Mouse (Mus musculus): ENCODE measurements around the gene Slc38a1. TPM values are rescaled to one million over a fixed set of nuclear protein-coding genes. Genes with fewer than 3 reads are reported as not detected.

Slc38a1 gene
- polyA plus RNA-seq, 1 experiment from 2014 or later, result 142 TPM

DNA sequence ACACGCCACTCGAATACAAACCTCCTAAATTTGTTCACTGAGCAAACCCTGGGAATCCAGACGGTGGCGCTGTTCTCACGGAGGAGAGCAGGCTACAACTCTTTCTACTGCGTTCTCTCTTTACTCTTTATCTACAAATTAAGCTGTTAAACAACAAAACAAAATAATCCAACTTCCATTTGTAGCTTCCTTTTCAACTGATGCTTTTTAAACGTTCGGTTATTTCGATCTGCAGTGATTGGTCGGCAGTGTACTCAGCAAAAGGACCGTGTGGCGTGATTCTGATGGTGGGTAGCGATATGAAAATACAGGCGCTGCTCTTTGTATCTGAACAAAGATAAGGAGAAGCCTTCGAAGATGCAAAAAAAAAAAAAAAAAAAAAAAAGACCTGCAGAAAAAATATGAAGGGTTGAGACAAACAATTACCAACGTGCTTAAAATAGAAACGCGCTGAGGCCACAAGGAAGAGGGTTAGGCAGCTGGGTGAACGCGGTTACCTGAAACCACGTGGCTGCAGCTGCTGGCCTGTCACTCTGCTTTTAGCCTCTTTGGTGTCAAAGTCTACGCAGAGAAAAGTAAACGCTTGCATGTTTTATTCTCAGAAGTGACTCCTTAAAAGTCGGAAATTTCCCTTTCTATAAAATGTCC, 99.4 kb downstream of the Slc38a1 start:
- Histone ChIP-seq H3K4me1 (peaks cover 13% of the 10 kb centered on the region), H3K27ac (no peak overlapping the region; the same call in 1 of the 2 replicates), H3K4me2 (peak overlapping the region; percentile 59), H3K4me3 (peak overlapping the region; percentile 38), H3K9ac (peak overlapping the region; percentile 58), H3K9me3 (replicated peaks) (no peaks in the 10 kb centered on the region), H3K27me3 (0 out of 2 replicates have a peak, but pooled peaks cover 3% of the 10 kb centered on the region), H3K36me3 (ENCODE audit: poor library complexity, severe bottlenecking) (no peaks in the 10 kb centered on the region)
- peak; percentile 50; the same call in 1 of the 2 replicates for ATAC-seq
- WGBS, result 3% methylated on average over 24 of the region's 24 CpGs

- ATAC-seq, result no peak; the same call in 1 of the 2 replicates
- H3K9me3 ChIP-seq (replicated peaks), result no peaks in the 10 kb centered on the region
Measured at GRCm38 (mm10) chr15:96542135-96542534, 100.6 kb downstream of the Slc38a1 start.

GRCm38 (mm10) chr15:96537272-96537671, 105.4 kb downstream of the Slc38a1 start:
- Histone ChIP-seq H3K9ac (no peak overlapping the region), H3K4me1 (no peaks in the 10 kb centered on the region), H3K9me3 (replicated peaks) (no peaks in the 10 kb centered on the region), H3K27me3 (no peaks in the 10 kb centered on the region), H3K4me3 (no peak overlapping the region), H3K36me3 (ENCODE audit: poor library complexity, severe bottlenecking) (no peaks in the 10 kb centered on the region), H3K27ac (no peak overlapping the region), H3K4me2 (no peak overlapping the region)
- 93% methylated on average over 11 of the region's 11 CpGs for WGBS
- ATAC-seq, result no peak

More at GRCm38 (mm10) chr15:96542135-96542534, 100.6 kb downstream of the Slc38a1 start:
- H3K4me1 ChIP-seq, result peaks cover 2% of the 10 kb centered on the region; the same call in 1 of the 2 replicates
- no peak overlapping the region for H3K27ac ChIP-seq
- H3K4me2 ChIP-seq, result no peak overlapping the region
- WGBS, result 68% methylated on average over 8 of the region's 8 CpGs
- H3K9ac ChIP-seq, result no peak overlapping the region
- H3K4me3 ChIP-seq, result no peak overlapping the region
- 0 out of 2 replicates have a peak, but pooled peaks cover 3% of the 10 kb centered on the region for H3K27me3 ChIP-seq
- no peaks in the 10 kb centered on the region for H3K36me3 ChIP-seq (ENCODE audit: poor library complexity, severe bottlenecking)

DNA sequence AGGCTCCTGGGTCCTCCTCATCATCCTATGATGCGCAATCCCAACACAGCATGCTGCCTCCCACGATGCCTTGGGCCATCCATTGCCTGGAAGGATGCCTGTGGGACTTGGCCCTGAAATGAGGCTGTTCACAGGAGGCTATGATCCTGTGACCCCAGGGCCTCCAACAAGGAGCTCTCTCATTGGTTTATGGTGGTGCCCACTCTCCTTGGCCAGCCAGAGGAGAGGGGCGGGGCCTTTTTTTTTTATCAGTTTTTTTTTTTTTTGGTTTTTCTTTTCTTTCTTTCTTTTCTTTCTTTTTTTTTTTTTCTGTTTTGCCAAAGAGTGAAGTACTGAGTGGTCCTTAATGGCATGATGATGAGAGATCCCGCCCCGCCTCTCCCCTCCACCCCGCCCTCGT, 106.3 kb downstream of the Slc38a1 start:
- Histone ChIP-seq H3K27ac (no peak overlapping the region), H3K4me3 (no peak overlapping the region), H3K4me2 (no peak overlapping the region), H3K4me1 (no peaks in the 10 kb centered on the region), H3K36me3 (ENCODE audit: poor library complexity, severe bottlenecking) (no peaks in the 10 kb centered on the region), H3K27me3 (no peaks in the 10 kb centered on the region), H3K9me3 (replicated peaks) (no peaks in the 10 kb centered on the region), H3K9ac (no peak overlapping the region)
- 94% methylated on average over 7 of the region's 7 CpGs for WGBS
- no peak for ATAC-seq

DNA sequence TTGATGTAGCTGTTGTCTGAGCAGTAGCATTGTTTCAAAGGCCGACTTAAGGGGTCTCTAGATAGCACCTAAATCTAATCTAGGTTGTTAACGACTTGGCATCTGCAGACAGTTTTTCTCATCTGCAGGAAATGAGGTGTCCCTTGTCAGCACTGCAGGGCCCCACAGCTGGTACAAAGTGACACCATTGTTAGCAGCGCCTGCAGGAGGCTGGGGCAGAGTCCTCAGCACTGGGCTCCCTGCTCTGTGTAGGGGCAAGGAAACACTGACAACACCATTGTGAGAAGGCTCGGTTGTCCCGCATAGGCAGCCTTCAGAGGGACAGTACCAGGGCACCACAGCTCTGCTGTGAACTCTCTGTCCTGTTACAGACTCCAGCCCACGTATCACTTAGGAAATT, 115.0 kb downstream of the Slc38a1 start:
- no peak for ATAC-seq
- H3K9ac ChIP-seq, result no peak overlapping the region
- H3K36me3 ChIP-seq (ENCODE audit: poor library complexity, severe bottlenecking), result no peaks in the 10 kb centered on the region
- H3K4me1 ChIP-seq, result no peaks in the 10 kb centered on the region
- 45% methylated on average over 6 of the region's 6 CpGs for WGBS
- H3K27ac ChIP-seq, result no peak overlapping the region
- H3K27me3 ChIP-seq, result no peaks in the 10 kb centered on the region
- no peak overlapping the region for H3K4me2 ChIP-seq
- H3K4me3 ChIP-seq, result no peak overlapping the region
- no peaks in the 10 kb centered on the region for H3K9me3 ChIP-seq (replicated peaks)

DNA sequence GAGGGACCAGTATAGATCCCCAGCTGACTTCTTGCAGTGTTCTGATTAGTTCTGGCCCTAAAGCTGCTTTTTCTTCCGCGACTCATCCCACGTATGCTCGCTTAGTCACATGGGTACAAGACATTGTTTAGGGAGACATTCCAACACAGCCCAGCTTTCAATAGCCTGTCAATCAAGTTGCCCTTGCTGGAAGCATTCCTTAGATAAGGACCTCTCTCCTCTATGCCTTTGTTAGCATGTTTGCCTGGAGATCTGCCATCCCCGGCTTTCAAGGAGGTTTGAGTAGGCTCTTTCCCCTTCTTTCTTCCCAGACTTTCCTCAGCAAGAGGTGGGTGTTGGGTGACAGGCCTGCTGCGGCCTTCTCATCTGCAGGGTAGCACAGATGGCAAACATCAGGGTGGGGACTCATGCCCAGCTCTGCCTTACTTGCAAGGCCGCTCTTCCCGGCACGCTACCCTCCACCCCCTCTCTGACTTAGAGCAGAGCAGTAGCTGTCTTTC, 118.4 kb downstream of the Slc38a1 start:
- H3K4me3 ChIP-seq, result no peak overlapping the region
- 35% methylated on average over 9 of the region's 9 CpGs for WGBS
- H3K4me1 ChIP-seq, result no peaks in the 10 kb centered on the region
- no peak overlapping the region for H3K27ac ChIP-seq
- H3K4me2 ChIP-seq, result no peak overlapping the region
- no peaks in the 10 kb centered on the region for H3K9me3 ChIP-seq (replicated peaks)
- peak; percentile 45; the same call in 1 of the 2 replicates for ATAC-seq
- H3K36me3 ChIP-seq (ENCODE audit: poor library complexity, severe bottlenecking), result no peaks in the 10 kb centered on the region
- H3K27me3 ChIP-seq, result no peaks in the 10 kb centered on the region
- H3K9ac ChIP-seq, result no peak overlapping the region

Other genes starting within 250 kb of the Slc38a1 start
- gene Scaf11, start 182.1 kb downstream of the Slc38a1 start, polyA plus RNA-seq (2015; fragmentation: Nextera tagmentation; extraction: Ambion mirVana), result 70.1 and 80.3 TPM in 2 replicates
- gene Slc38a2, start 56.8 kb upstream of the Slc38a1 start, polyA plus RNA-seq (2015; fragmentation: Nextera tagmentation; extraction: Ambion mirVana), result 148 and 156 TPM in 2 replicates

Measured in forebrain, embryonic 13.5 days (tissue).